Mouse (Mus musculus): Measurements from ENCODE around the gene Ttbk2.

DNA sequence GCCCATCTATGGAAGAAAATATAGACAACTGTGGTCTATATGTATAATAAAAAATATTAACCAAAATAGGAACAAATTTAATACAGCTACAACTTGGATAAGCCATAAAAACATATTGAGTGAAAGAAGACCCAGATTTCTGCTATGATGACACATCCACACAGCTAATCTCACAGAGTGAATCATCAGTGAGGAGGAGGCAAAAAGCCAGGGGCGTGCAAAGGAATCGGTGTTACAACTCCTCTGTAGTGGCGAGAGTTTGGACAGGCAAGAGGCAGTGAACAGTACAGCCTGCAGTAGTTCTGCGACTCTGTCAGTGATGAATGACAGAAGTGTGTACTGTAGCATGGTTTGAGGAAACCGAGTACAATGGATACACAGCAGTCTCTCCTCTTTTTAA, 16.9 kb upstream of the Ttbk2 start:
- TF ChIP-seq CTCF (IDR thresholded peaks at IDR 0.05; ENCODE audit: extremely low read depth, insufficient read depth, low read length) (no peak), POLR2A (IDR thresholded peaks at IDR 0.05; ENCODE audit: extremely low read depth, insufficient read depth, low read length) (no peak)

Measured in cortical plate, adult 2 months (tissue).